Mouse (Mus musculus): Measurements from ENCODE around the gene Xkr7. TPM values are rescaled to one million over a fixed set of nuclear protein-coding genes. Genes with fewer than 3 reads are reported as not detected.

Xkr7 gene
- polyA plus RNA-seq, 1 experiment from 2014 or later, result 1.0 TPM

GRCm38 (mm10) chr2:153013724-153014515, 17.7 kb upstream of the Xkr7 start:
- Histone ChIP-seq H3K4me1 (ENCODE audit: control insufficient read depth, insufficient read depth, low read length) (peaks cover 12% of the 10 kb centered on the region), H3K9ac (ENCODE audit: low read length) (peak overlapping the region; percentile 83), H3K4me2 (ENCODE audit: low read length) (peak overlapping the region; percentile 85), H3K9me3 (replicated peaks; ENCODE audit: control insufficient read depth, low read length) (no peaks in the 10 kb centered on the region), H3K27me3 (replicated peaks; ENCODE audit: control insufficient read depth, insufficient read depth, low read length) (no peaks in the 10 kb centered on the region), H3K4me3 (ENCODE audit: low read depth, low read length) (peak overlapping the region; percentile 81), H3K36me3 (ENCODE audit: control insufficient read depth, insufficient read depth, low read length) (peaks cover 34% of the 10 kb centered on the region), H3K27ac (ENCODE audit: low read depth, low read length) (no peak overlapping the region)
- ATAC-seq (no peak), DNase-seq (ENCODE audit: low spot score) (no peak)
- 92% methylated on average over 11 of the region's 11 CpGs for WGBS

GRCm38 (mm10) chr2:153014758-153015593, 16.7 kb upstream of the Xkr7 start, which contains the start of gene Pdrg1:
Gene Pdrg1 (minus strand): TSS chr2:153015427.
- DNase-seq (ENCODE audit: low spot score) (peak; percentile 97), ATAC-seq (peak; percentile 96)
- Histone ChIP-seq H3K9me3 (replicated peaks; ENCODE audit: control insufficient read depth, low read length) (no peaks in the 10 kb centered on the region), H3K4me3 (ENCODE audit: low read depth, low read length) (peak within 1 kb of the TSS; percentile 81), H3K4me2 (ENCODE audit: low read length) (peak within 1 kb of the TSS; percentile 85), H3K27ac (ENCODE audit: low read depth, low read length) (peak within 1 kb of the TSS; percentile 23), H3K27me3 (replicated peaks; ENCODE audit: control insufficient read depth, insufficient read depth, low read length) (no peaks in the 10 kb centered on the region), H3K36me3 (ENCODE audit: control insufficient read depth, insufficient read depth, low read length) (peaks cover 23% of the 10 kb centered on the region), H3K4me1 (ENCODE audit: control insufficient read depth, insufficient read depth, low read length) (peaks cover 12% of the 10 kb centered on the region), H3K9ac (ENCODE audit: low read length) (peak within 1 kb of the TSS; percentile 83)
- WGBS, result 2% methylated on average over 54 of the region's 54 CpGs

- peak; percentile 67 for DNase-seq (ENCODE audit: low spot score)
- H3K4me3 ChIP-seq (ENCODE audit: low read depth, low read length), result no peak overlapping the region
- 29% methylated on average over 8 of the region's 8 CpGs for WGBS
- H3K9me3 ChIP-seq (replicated peaks; ENCODE audit: control insufficient read depth, low read length), result no peaks in the 10 kb centered on the region
- H3K27ac ChIP-seq (ENCODE audit: low read depth, low read length), result peak overlapping the region; percentile 23
- H3K27me3 ChIP-seq (replicated peaks; ENCODE audit: control insufficient read depth, insufficient read depth, low read length), result no peaks in the 10 kb centered on the region
- H3K4me2 ChIP-seq (ENCODE audit: low read length), result peak overlapping the region; percentile 85
- peak overlapping the region; percentile 48 for H3K9ac ChIP-seq (ENCODE audit: low read length)
- peaks cover 12% of the 10 kb centered on the region for H3K4me1 ChIP-seq (ENCODE audit: control insufficient read depth, insufficient read depth, low read length)
- H3K36me3 ChIP-seq (ENCODE audit: control insufficient read depth, insufficient read depth, low read length), result peaks cover 15% of the 10 kb centered on the region
- ATAC-seq, result peak; percentile 41; the same call in 1 of the 2 replicates
These were observed 15.8 kb upstream of the Xkr7 start for GRCm38 (mm10) chr2:153015804-153016203.

- ATAC-seq (no peak), DNase-seq (ENCODE audit: low spot score) (peak; percentile 68)
- WGBS, result 32% methylated on average over 5 of the region's 5 CpGs
- Histone ChIP-seq H3K36me3 (ENCODE audit: control insufficient read depth, insufficient read depth, low read length) (peaks cover 7% of the 10 kb centered on the region), H3K4me3 (ENCODE audit: low read depth, low read length) (no peak overlapping the region), H3K9me3 (replicated peaks; ENCODE audit: control insufficient read depth, low read length) (no peaks in the 10 kb centered on the region), H3K9ac (ENCODE audit: low read length) (no peak overlapping the region), H3K27ac (ENCODE audit: low read depth, low read length) (peak overlapping the region; percentile 5; the same call in 1 of the 2 replicates), H3K4me2 (ENCODE audit: low read length) (no peak overlapping the region), H3K27me3 (replicated peaks; ENCODE audit: control insufficient read depth, insufficient read depth, low read length) (no peaks in the 10 kb centered on the region), H3K4me1 (ENCODE audit: control insufficient read depth, insufficient read depth, low read length) (peaks cover 12% of the 10 kb centered on the region)
These were observed 14.9 kb upstream of the Xkr7 start for GRCm38 (mm10) chr2:153016786-153017185.

GRCm38 (mm10) chr2:153019355-153019754, 12.3 kb upstream of the Xkr7 start:
- no peak for DNase-seq (ENCODE audit: low spot score)
- peaks cover 8% of the 10 kb centered on the region for H3K4me1 ChIP-seq (ENCODE audit: control insufficient read depth, insufficient read depth, low read length)
- H3K9me3 ChIP-seq (replicated peaks; ENCODE audit: control insufficient read depth, low read length), result no peaks in the 10 kb centered on the region
- no peaks in the 10 kb centered on the region for H3K27me3 ChIP-seq (replicated peaks; ENCODE audit: control insufficient read depth, insufficient read depth, low read length)
- no peak overlapping the region for H3K9ac ChIP-seq (ENCODE audit: low read length)
- H3K36me3 ChIP-seq (ENCODE audit: control insufficient read depth, insufficient read depth, low read length), result no peaks in the 10 kb centered on the region
- H3K27ac ChIP-seq (ENCODE audit: low read depth, low read length), result no peak overlapping the region
- WGBS, result 82% methylated on average over 3 of the region's 3 CpGs
- H3K4me2 ChIP-seq (ENCODE audit: low read length), result no peak overlapping the region
- H3K4me3 ChIP-seq (ENCODE audit: low read depth, low read length), result no peak overlapping the region
- no peak for ATAC-seq

GRCm38 (mm10) chr2:153021163-153021562, 10.5 kb upstream of the Xkr7 start:
- Histone ChIP-seq H3K27ac (ENCODE audit: low read depth, low read length) (no peak overlapping the region), H3K4me1 (ENCODE audit: control insufficient read depth, insufficient read depth, low read length) (no peaks in the 10 kb centered on the region; the same call in 1 of the 2 replicates), H3K9me3 (replicated peaks; ENCODE audit: control insufficient read depth, low read length) (no peaks in the 10 kb centered on the region), H3K36me3 (ENCODE audit: control insufficient read depth, insufficient read depth, low read length) (no peaks in the 10 kb centered on the region), H3K27me3 (replicated peaks; ENCODE audit: control insufficient read depth, insufficient read depth, low read length) (no peaks in the 10 kb centered on the region), H3K9ac (ENCODE audit: low read length) (no peak overlapping the region), H3K4me3 (ENCODE audit: low read depth, low read length) (no peak overlapping the region), H3K4me2 (ENCODE audit: low read length) (no peak overlapping the region)
- 54% methylated on average over 3 of the region's 3 CpGs for WGBS
- ATAC-seq (no peak), DNase-seq (ENCODE audit: low spot score) (no peak)

- no peaks in the 10 kb centered on the region for H3K36me3 ChIP-seq (ENCODE audit: control insufficient read depth, insufficient read depth, low read length)
- H3K4me3 ChIP-seq (ENCODE audit: low read depth, low read length), result no peak overlapping the region
- no peak overlapping the region for H3K4me2 ChIP-seq (ENCODE audit: low read length)
- no peaks in the 10 kb centered on the region for H3K27me3 ChIP-seq (replicated peaks; ENCODE audit: control insufficient read depth, insufficient read depth, low read length)
- no peaks in the 10 kb centered on the region for H3K9me3 ChIP-seq (replicated peaks; ENCODE audit: control insufficient read depth, low read length)
- no peak overlapping the region for H3K9ac ChIP-seq (ENCODE audit: low read length)
- H3K27ac ChIP-seq (ENCODE audit: low read depth, low read length), result no peak overlapping the region
- H3K4me1 ChIP-seq (ENCODE audit: control insufficient read depth, insufficient read depth, low read length), result no peaks in the 10 kb centered on the region
- 68% methylated on average over 4 of the region's 4 CpGs for WGBS
- DNase-seq (ENCODE audit: low spot score), result no peak
- ATAC-seq, result no peak
These were observed 8.8 kb upstream of the Xkr7 start for GRCm38 (mm10) chr2:153022855-153023254.

GRCm38 (mm10) chr2:153026052-153026451, 5.6 kb upstream of the Xkr7 start:
- Histone ChIP-seq H3K36me3 (ENCODE audit: control insufficient read depth, insufficient read depth, low read length) (no peaks in the 10 kb centered on the region), H3K9me3 (replicated peaks; ENCODE audit: control insufficient read depth, low read length) (no peaks in the 10 kb centered on the region), H3K4me3 (ENCODE audit: low read depth, low read length) (no peak overlapping the region), H3K27ac (ENCODE audit: low read depth, low read length) (no peak overlapping the region), H3K27me3 (replicated peaks; ENCODE audit: control insufficient read depth, insufficient read depth, low read length) (peaks cover 6% of the 10 kb centered on the region; the same call in 1 of the 2 replicates), H3K4me2 (ENCODE audit: low read length) (no peak overlapping the region), H3K9ac (ENCODE audit: low read length) (no peak overlapping the region), H3K4me1 (ENCODE audit: control insufficient read depth, insufficient read depth, low read length) (peaks cover 2% of the 10 kb centered on the region; the same call in 1 of the 2 replicates)
- DNase-seq (ENCODE audit: low spot score), result no peak
- 83% methylated on average over 7 of the region's 7 CpGs for WGBS
- no peak for ATAC-seq
